Mouse (Mus musculus) midbrain, embryonic 16.5 days (tissue): ENCODE results near the gene 6430531B16Rik. TPM values are rescaled to one million over a fixed set of nuclear protein-coding genes. Genes with fewer than 3 reads are reported as not detected.

Experiments used
- ATAC-seq: fragments of 200-750 bp; cut with Nextera tagmentation; 2 replicates; pipeline ENCODE4 v1.8.0; 2017; ENCODE audit warnings: moderate TSS enrichment
- H3K27ac ChIP-seq: fragments of 300-500 bp; sonication (generic); 2 replicates; pipeline ENCODE4 v1.5.1; 2014; ENCODE audit warnings: mild to moderate bottlenecking, low read length, mixed read lengths
- H3K27me3 ChIP-seq: fragments of 300-500 bp; sonication (generic); 2 replicates; pipeline ENCODE4 v1.6.1; 2014; ENCODE audit warnings: low read depth, low read length, mixed read lengths; ENCODE audit not compliant: control insufficient read depth, insufficient read depth
- H3K36me3 ChIP-seq: fragments of 300-500 bp; sonication (generic); 2 replicates; pipeline ENCODE4 v1.6.1; 2014; ENCODE audit warnings: mild to moderate bottlenecking, low read length, moderate library complexity, mixed read lengths; ENCODE audit not compliant: control insufficient read depth, insufficient read depth
- H3K4me1 ChIP-seq: fragments of 300-500 bp; sonication (generic); 2 replicates; pipeline ENCODE4 v1.6.1; 2014; ENCODE audit warnings: mild to moderate bottlenecking, low read length, mixed read lengths; ENCODE audit not compliant: control insufficient read depth, insufficient read depth
- H3K4me2 ChIP-seq: fragments of 300-500 bp; sonication (generic); 2 replicates; pipeline ENCODE4 v1.6.1; 2014; ENCODE audit warnings: mild to moderate bottlenecking, low read length, mixed read lengths
- H3K4me3 ChIP-seq: fragments of 300-500 bp; sonication (generic); 2 replicates; pipeline ENCODE4 v1.5.1; 2014; ENCODE audit warnings: low read depth, mild to moderate bottlenecking, low read length, moderate library complexity, mixed read lengths
- H3K9ac ChIP-seq: fragments of 300-500 bp; sonication (generic); 2 replicates; pipeline ENCODE4 v1.6.1; 2014; ENCODE audit warnings: low read depth, low read length, mixed read lengths
- H3K9me3 ChIP-seq: fragments of 300-500 bp; sonication (generic); replicated peaks from 2 replicates; pipeline ENCODE4 v1.6.1; 2014; ENCODE audit warnings: mild to moderate bottlenecking, low read length, mixed read lengths; ENCODE audit not compliant: control insufficient read depth, poor library complexity, severe bottlenecking
- WGBS: fragments of 180-500 bp; shearing (Covaris S2); extraction: QIAGEN DNeasy Blood & Tissue Kit; methylation state at CpG from one replicate; pipeline ENCODE4 v1.1.7; 2014; 5-methylcytosine and 5-hydroxymethylcytosine counted together
- polyA plus RNA-seq: library from polyadenylated mRNA; unstranded; fragments of >200 nt; fragmentation: Nextera tagmentation; extraction: Ambion mirVana; gene quantifications from 2 replicates; pipeline ENCODE4 v1.2.1, GENCODE M21; 2015

Gene 6430531B16Rik
- polyA plus RNA-seq, 1 experiment from 2014 or later, result 0.95 TPM

DNA sequence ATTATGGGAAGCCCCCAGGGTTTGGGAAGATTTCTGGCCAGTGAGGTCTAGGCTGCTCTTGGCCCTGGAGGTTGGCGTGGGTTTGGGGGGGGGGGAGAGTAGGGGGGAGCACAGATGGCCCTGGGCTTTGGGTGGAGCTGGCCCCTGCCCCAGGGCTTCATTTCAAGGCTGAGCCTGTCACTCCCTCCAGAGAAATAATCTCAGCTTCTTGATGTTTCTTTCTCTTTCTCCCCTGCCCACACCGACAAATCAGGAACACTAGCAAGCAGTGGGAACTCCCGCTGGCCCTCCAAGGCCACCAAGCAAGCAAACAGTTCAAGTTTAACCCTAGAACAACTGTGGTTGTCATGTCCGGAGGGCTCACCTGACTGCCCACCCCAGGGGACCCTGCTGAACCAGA is 14.7 kb downstream of the 6430531B16Rik start:
- H3K27ac ChIP-seq, result no peak overlapping the region
- 62% methylated on average over 4 of the region's 4 CpGs for WGBS
- H3K4me3 ChIP-seq, result no peak overlapping the region
- H3K9me3 ChIP-seq, result no peaks in the 10 kb centered on the region
- H3K36me3 ChIP-seq, result no peaks in the 10 kb centered on the region
- no peak overlapping the region for H3K9ac ChIP-seq
- ATAC-seq, result no peak
- no peaks in the 10 kb centered on the region for H3K4me1 ChIP-seq
- H3K27me3 ChIP-seq, result no peaks in the 10 kb centered on the region
- H3K4me2 ChIP-seq, result no peak overlapping the region

DNA sequence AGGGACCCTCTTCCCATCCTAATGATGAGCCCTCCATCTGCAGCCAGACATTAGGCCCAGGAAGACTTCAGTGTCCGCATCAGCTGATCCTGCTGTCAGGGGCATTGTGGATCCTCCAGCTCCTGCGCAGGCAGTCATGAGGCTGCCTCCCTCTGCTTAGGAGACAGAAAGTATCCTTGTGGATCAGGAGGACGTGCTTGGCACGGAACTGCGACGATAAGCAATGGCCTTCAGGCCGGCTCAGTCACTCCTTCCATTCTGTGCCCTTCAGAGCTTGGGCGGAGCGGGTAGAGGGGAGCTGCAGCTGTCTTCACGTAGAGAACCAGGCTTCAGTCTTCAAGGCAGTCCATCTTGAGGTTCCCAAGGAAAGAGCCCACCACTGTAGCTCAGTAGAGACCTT is 17.4 kb downstream of the 6430531B16Rik start:
- H3K27me3 ChIP-seq, result peaks cover under 1% of the 10 kb centered on the region; the same call in 1 of the 2 replicates
- no peak overlapping the region for H3K9ac ChIP-seq
- ATAC-seq, result no peak
- H3K4me3 ChIP-seq, result no peak overlapping the region
- H3K36me3 ChIP-seq, result no peaks in the 10 kb centered on the region
- 89% methylated on average over 10 of the region's 10 CpGs for WGBS
- no peak overlapping the region for H3K4me2 ChIP-seq
- H3K9me3 ChIP-seq, result no peaks in the 10 kb centered on the region
- H3K27ac ChIP-seq, result no peak overlapping the region
- no peaks in the 10 kb centered on the region for H3K4me1 ChIP-seq

DNA sequence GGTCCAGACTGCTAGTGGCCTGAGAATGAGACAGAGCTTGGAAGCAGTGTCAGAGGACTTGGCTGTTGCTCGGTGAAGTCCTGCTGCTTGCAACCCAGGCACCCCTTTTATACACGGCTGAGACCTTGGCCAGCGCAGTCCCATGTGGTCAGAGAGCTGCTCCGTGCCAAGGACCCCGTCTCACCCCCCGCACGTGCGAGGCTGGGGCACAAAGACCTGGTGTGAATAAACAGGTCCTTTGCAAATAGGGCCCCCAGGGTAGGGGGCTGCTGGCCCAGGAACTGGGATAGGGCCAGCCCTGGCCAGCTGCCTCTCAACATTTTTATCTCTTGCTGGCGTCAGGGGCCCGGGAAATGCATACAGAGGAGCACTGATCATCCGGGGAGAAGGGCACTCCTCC is 20.6 kb downstream of the 6430531B16Rik start:
- Histone ChIP-seq H3K9me3 (no peaks in the 10 kb centered on the region), H3K4me1 (no peaks in the 10 kb centered on the region), H3K4me2 (no peak overlapping the region), H3K9ac (no peak overlapping the region), H3K27me3 (peaks cover 3% of the 10 kb centered on the region; the same call in 1 of the 2 replicates), H3K27ac (no peak overlapping the region), H3K4me3 (no peak overlapping the region), H3K36me3 (no peaks in the 10 kb centered on the region)
- peak; percentile 56 for ATAC-seq
- WGBS, result 27% methylated on average over 11 of the region's 11 CpGs

DNA sequence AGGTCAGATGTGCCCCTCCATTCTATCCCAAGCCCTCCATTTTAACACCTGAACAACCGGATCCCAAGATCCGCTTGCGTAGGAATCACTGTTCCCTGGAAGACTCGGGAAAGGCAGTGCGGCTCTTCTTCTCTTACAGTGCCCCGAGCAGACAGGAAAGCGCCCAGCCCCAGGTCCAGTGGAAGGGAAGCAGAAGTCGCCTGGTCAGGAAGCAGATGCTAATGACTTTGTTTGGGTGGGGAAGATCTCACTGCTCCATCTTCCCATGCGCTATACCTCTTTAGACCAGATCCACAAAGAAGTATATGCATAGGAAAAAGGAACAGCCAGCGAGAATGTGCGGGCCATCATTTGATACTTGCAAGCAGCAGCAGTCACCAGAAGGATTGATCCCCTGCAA is 21.1 kb downstream of the 6430531B16Rik start:
- H3K9ac ChIP-seq, result no peak overlapping the region
- no peaks in the 10 kb centered on the region for H3K4me1 ChIP-seq
- no peak overlapping the region for H3K4me2 ChIP-seq
- H3K9me3 ChIP-seq, result no peaks in the 10 kb centered on the region
- no peaks in the 10 kb centered on the region for H3K36me3 ChIP-seq
- WGBS, result 67% methylated on average over 11 of the region's 11 CpGs
- no peak for ATAC-seq
- H3K4me3 ChIP-seq, result no peak overlapping the region
- H3K27ac ChIP-seq, result no peak overlapping the region
- peaks cover 3% of the 10 kb centered on the region; the same call in 1 of the 2 replicates for H3K27me3 ChIP-seq

DNA sequence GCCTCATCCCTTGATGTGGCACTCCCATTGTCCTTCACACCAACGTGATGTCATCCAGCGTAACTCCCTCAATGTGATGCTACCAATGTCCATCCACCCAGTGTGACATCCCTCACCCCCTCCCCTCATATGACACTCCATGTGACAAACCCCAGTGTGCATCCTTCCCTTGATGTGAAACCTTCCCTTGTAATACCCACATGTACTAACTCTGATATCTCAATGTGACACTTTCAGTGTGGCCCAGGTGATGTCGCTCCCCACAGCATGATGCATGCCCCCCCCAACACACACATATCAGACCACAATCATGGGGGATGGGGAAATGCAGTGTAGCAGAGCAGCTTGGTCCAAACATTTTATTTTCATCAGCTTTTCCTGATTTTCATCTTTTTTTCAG is 21.9 kb downstream of the 6430531B16Rik start:
- WGBS, result 78% methylated on average over 3 of the region's 3 CpGs

DNA sequence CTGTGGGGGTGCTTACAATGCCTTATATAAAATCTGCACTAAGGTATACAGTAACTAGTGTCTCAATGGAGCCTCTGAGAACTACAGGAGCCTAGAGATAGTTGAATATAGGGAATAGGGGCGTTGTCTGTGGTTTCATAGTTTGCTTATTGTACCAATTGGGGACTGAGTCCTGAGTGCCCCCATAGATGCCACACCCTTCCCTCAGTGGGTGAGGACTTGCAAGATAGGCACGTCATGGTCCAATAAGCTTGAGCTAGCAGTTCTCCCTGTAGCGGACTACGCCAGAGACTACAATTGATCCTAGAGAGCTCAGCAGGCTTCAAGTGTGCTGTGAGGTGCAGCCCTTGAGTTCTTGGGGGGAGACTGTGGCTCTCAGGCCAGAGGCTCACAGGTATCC is 23.1 kb downstream of the 6430531B16Rik start:
- Histone ChIP-seq H3K4me3 (no peak overlapping the region), H3K9me3 (no peaks in the 10 kb centered on the region), H3K9ac (no peak overlapping the region), H3K27ac (no peak overlapping the region), H3K4me1 (peaks cover 6% of the 10 kb centered on the region), H3K36me3 (no peaks in the 10 kb centered on the region), H3K4me2 (no peak overlapping the region), H3K27me3 (peaks cover 15% of the 10 kb centered on the region)
- WGBS, result 77% methylated on average over 4 of the region's 4 CpGs
- no peak for ATAC-seq

More for the DNA sequence above, 21.9 kb downstream of the 6430531B16Rik start:
- peaks cover 10% of the 10 kb centered on the region for H3K27me3 ChIP-seq
- no peak overlapping the region for H3K4me2 ChIP-seq
- no peak for ATAC-seq
- H3K9me3 ChIP-seq, result no peaks in the 10 kb centered on the region
- H3K36me3 ChIP-seq, result no peaks in the 10 kb centered on the region
- no peak overlapping the region for H3K4me3 ChIP-seq
- no peaks in the 10 kb centered on the region for H3K4me1 ChIP-seq
- no peak overlapping the region for H3K27ac ChIP-seq
- no peak overlapping the region for H3K9ac ChIP-seq

DNA sequence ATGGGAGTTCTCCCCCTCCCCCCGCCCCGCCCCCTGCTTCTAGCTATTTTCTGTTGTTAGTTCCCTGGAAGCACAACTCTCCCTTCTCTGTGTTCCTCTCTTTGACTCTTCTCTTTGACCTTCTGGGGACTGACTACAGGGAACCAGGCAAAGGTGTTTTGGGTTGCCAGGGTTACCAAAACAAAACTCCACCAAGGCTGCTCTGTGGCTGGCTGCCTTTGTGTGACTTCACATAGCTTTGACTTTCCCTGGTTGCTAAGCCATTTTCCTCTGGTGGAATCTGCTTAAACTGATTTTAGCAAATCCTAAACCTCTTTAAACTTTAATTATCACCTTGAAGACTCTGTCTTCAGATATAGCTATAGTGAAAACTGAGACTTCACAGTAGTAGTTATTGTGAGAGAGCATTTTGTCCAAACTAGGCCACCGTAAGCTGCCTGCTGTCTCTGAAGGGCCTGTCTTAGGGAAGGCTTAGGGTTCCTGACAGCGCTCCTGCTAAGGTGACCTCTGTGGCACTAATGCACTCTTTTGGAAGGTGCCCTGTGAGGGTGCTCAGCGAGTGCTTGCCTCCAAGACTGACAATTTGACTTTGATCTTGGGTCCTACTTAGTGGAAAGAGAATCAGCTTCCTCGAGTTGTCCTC is 26.4 kb downstream of the 6430531B16Rik start:
- no peak overlapping the region for H3K27ac ChIP-seq
- H3K4me1 ChIP-seq, result peaks cover 12% of the 10 kb centered on the region
- H3K4me3 ChIP-seq, result no peak overlapping the region
- no peak overlapping the region for H3K4me2 ChIP-seq
- 42% methylated on average over 6 of the region's 6 CpGs for WGBS
- H3K36me3 ChIP-seq, result no peaks in the 10 kb centered on the region
- peaks cover 44% of the 10 kb centered on the region for H3K27me3 ChIP-seq
- no peak overlapping the region for H3K9ac ChIP-seq
- H3K9me3 ChIP-seq, result no peaks in the 10 kb centered on the region
- no peak for ATAC-seq

DNA sequence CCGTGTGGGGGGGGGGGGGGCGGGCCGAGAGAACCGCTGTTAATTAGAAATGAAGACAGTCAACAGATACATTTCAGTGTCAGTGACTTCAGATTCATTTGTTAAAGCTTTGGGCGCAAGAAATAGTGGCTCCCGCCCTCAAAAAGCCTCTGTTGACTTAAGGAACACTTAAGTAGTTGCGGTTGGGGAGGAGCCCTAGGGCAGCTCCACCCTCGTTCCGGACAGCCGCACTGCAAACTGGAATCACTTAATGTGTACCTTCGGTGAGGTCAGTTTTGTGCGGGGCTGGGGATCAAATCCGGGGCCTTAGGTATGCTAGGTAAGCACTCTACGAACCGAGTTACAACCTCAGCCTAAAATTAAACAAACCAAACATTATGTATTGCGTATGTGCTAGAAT is 27.5 kb downstream of the 6430531B16Rik start:
- Histone ChIP-seq H3K27me3 (peaks cover 50% of the 10 kb centered on the region), H3K4me1 (peaks cover 12% of the 10 kb centered on the region), H3K4me3 (peak overlapping the region; percentile 29), H3K36me3 (no peaks in the 10 kb centered on the region), H3K27ac (no peak overlapping the region), H3K4me2 (peak overlapping the region; percentile 78), H3K9ac (no peak overlapping the region), H3K9me3 (no peaks in the 10 kb centered on the region)
- WGBS, result 9% methylated on average over 13 of the region's 16 CpGs
- ATAC-seq, result no peak

DNA sequence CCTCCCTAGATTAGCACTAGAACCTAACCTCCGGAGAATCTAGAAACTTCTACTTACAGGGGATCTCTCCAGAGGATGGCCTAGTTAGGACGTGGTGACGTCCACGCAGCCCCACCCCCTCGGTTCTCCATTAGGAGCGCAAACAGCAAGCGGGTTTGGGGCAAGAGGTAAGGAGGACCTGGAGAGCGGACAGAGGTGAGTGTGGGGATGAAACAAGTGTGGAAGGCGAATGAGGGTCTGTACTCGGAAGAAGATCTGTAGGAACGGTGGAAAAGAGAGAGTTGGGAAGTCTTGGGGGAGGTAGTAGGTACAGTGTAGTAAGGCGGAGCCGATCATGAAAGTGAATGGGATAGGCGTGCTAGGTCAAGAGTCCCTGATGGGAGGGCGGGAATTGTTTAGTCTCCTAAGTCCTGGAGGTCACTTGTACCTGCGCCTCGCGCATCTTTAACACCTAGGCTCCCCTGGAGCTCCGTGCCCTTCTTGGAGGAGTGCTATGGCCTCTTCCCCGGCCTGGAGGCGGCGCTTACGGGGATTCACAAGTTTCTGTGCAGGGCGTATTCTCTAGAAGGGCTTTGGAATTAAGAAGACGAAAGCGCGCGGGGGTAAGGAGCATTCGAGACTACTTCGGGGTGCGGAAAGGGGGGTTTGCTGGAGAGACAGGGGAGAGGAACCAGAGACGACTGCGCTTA is 28.1 kb downstream of the 6430531B16Rik start:
- peak; percentile 21; the same call in 1 of the 2 replicates for ATAC-seq
- peak overlapping the region; percentile 29 for H3K4me3 ChIP-seq
- under 1% methylated on average over 33 of the region's 33 CpGs for WGBS
- peak overlapping the region; percentile 48; the same call in 1 of the 2 replicates for H3K9ac ChIP-seq
- H3K36me3 ChIP-seq, result no peaks in the 10 kb centered on the region
- H3K27ac ChIP-seq, result no peak overlapping the region
- no peaks in the 10 kb centered on the region for H3K9me3 ChIP-seq
- H3K4me1 ChIP-seq, result peaks cover 12% of the 10 kb centered on the region
- peaks cover 55% of the 10 kb centered on the region for H3K27me3 ChIP-seq
- H3K4me2 ChIP-seq, result peak overlapping the region; percentile 78
